Mouse (Mus musculus): Measurements from ENCODE around the gene Fgd4. TPM values are rescaled to one million over a fixed set of nuclear protein-coding genes. Genes with fewer than 3 reads are reported as not detected.
"Not testable (repeated sequence)": the region's sequence is repeated elsewhere in the genome, so short reads cannot be mapped to it uniquely, and the experiment has no call there.

Fgd4 gene
- polyA plus RNA-seq, 1 experiment, result not detected

DNA sequence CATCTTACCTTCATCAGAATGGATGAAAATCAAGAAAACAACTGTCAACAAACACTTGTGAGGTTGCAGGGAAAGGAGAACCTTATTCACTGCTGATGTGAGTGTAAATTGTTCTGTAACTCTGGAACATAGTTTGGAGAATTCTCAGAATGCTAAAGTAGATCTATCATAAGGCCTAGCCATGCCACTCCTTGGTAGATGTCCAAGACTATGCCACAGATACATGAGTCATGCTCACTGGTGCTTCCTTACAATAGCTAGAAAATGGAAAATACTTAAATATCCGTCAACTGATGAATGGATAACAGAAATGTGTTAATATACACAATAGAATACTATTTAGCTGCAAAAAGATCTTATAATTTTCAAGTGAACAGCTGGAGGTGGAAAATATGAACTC, 150.3 kb downstream of the Fgd4 start:
- Histone ChIP-seq H3K4me3 (ENCODE audit: insufficient read depth, low read depth, low read length) (no peak overlapping the region), H3K4me1 (ENCODE audit: control insufficient read depth, insufficient read depth, low read length) (no peaks in the 10 kb centered on the region), H3K27ac (ENCODE audit: insufficient read depth, low read depth, low read length) (no peak overlapping the region)
- 73% methylated on average over 1 of the region's 1 CpGs for WGBS
- TF ChIP-seq CTCF (IDR thresholded peaks at IDR 0.05; ENCODE audit: insufficient read depth, low read depth, low read length), result no peak

DNA sequence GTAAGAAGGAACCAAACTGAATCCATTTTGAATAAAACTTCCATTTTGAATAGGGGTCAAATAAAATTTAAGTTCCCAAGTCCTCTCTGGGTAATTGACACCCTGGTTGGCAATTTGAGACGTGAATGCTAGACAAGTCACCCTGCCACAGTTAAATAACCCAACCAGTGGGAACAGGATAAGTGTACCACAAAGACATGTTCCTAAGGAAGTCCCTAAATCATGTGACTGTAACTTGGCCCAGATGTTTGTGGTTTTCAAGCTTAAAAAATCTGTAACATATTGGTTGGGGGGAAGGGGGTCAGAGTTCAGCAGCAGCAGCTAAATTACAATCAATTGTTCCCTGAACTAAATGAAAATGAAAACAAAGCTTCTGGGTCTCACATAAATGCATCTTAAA, 161.9 kb downstream of the Fgd4 start:
- Histone ChIP-seq H3K4me3 (ENCODE audit: insufficient read depth, low read depth, low read length) (no peak overlapping the region), H3K4me1 (ENCODE audit: control insufficient read depth, insufficient read depth, low read length) (no peaks in the 10 kb centered on the region), H3K27ac (ENCODE audit: insufficient read depth, low read depth, low read length) (no peak overlapping the region)
- TF ChIP-seq CTCF (IDR thresholded peaks at IDR 0.05; ENCODE audit: insufficient read depth, low read depth, low read length), result no peak
- no peak for TF ChIP-seq POLR2A (IDR thresholded peaks at IDR 0.05; ENCODE audit: insufficient read depth, low read depth, low read length)
- 76% methylated on average over 1 of the region's 1 CpGs for WGBS

DNA sequence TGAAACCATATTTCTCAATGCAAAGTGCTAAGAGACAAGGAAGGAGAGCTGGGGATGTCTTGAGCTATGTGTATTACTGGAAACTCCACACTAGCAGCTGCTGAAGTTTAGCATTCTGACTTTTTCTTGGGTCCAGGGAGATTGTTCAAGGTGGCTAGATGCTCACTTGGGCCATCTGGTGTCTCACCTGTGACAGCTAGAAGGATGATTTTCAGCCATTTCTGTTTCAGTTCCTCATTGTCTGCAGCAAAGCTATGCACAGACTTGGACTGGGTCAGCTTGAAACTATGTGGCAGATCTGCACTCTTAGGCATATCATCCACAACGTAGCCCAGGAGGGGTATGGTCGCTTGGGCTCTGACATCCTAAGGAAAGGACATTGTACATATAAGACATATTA, 177.9 kb downstream of the Fgd4 start:
- H3K27ac ChIP-seq (ENCODE audit: insufficient read depth, low read depth, low read length), result no peak overlapping the region
- no peaks in the 10 kb centered on the region for H3K4me1 ChIP-seq (ENCODE audit: control insufficient read depth, insufficient read depth, low read length)
- H3K4me3 ChIP-seq (ENCODE audit: insufficient read depth, low read depth, low read length), result no peak overlapping the region
- TF ChIP-seq POLR2A (IDR thresholded peaks at IDR 0.05; ENCODE audit: insufficient read depth, low read depth, low read length) (no peak), CTCF (IDR thresholded peaks at IDR 0.05; ENCODE audit: insufficient read depth, low read depth, low read length) (no peak)
- WGBS, result 92% methylated on average over 2 of the region's 2 CpGs

DNA sequence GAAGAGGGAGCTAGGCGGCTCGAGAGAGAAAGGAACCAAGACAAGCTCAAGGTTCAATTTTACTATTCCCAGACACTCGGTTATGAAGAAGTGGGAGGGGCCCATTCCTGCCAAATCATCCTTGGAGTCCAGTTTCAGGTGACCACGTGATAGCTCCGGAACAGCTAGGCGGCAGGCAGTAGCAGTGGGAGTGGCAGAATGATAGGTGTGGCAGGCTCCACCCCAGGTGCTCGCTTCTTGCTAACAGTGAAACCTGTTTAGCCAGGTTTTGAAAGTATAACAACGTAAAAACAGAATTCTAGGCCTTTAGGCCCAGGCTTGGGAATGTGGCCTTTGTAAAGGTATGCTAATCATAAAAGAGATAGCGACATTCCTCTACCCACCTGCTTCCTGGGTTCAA, 233.1 kb downstream of the Fgd4 start:
- WGBS, result 80% methylated on average over 9 of the region's 9 CpGs
- not testable (repeated sequence) for H3K4me1 ChIP-seq (ENCODE audit: control insufficient read depth, insufficient read depth, low read length); H3K27ac ChIP-seq (ENCODE audit: insufficient read depth, low read depth, low read length); H3K4me3 ChIP-seq (ENCODE audit: insufficient read depth, low read depth, low read length)

Other genes starting within 250 kb of the Fgd4 start
- 157 and 290 TPM in 2 replicates for gene Dnm1l, start 241.6 kb downstream of the Fgd4 start, polyA plus RNA-seq (2012; ENCODE audit: insufficient read depth, insufficient read length, low replicate concordance, missing spikeins)
- not detected in 2 replicates for gene Olfr19, start 75.9 kb upstream of the Fgd4 start, polyA plus RNA-seq (2012; ENCODE audit: insufficient read depth, insufficient read length, low replicate concordance, missing spikeins)
- gene Spag6l, start 228.9 kb upstream of the Fgd4 start, polyA plus RNA-seq (2012; ENCODE audit: insufficient read depth, insufficient read length, low replicate concordance, missing spikeins), result not detected in 2 replicates

All from olfactory bulb, adult 2 months (tissue).